Mouse (Mus musculus) kidney, postnatal 4 days (tissue): ENCODE measurements around the gene Abcc1.
A peak's percentile ranks its signal among the peaks of the same experiment; 100 is the strongest.

Source experiments
- DNase-seq, 2 experiments: peaks; one replicate each; pipeline ENCODE4 v3.0.0; 2021; ENCODE audit warnings: mixed read lengths in 2 of 2

Abcc1 gene

GRCm38 (mm10) chr16:14377321-14377720, 16.0 kb downstream of the Abcc1 start:
- DNase-seq: peak; percentile 7 to 16

GRCm38 (mm10) chr16:14378654-14379053, 17.3 kb downstream of the Abcc1 start:
- DNase-seq: no peak

- DNase-seq: no peak
Observed at GRCm38 (mm10) chr16:14379888-14380287, 18.5 kb downstream of the Abcc1 start.

DNA sequence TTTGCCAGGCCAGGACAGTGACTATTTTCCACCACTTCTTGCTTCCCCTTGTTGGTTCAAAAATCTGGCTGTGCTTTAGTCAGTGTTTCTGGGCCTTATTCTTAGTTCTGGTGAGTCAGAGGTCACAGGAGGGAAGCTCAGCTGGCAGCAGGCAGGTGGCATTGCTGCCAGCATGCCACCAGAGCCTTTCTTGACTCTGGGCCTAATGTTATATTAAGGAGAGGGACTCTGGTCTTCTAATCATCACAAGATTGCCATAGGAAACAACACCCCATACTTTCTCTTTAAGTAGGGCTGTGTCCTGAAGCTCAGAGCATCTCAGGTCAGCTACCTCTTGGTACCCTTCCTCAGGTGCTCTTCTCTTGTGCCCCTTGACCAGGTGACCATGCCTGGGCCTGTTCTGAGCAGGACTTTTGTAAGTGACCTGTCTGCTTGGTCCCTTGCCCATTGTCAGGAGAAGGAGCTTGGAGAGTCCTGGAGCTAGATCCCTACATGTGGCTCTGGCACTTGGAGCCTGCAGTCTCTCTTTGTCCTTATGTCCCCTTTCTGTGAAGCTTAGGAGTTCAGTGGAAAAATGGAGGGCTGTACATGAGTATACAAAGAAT, 19.8 kb downstream of the Abcc1 start:
- DNase-seq: no peak

DNA sequence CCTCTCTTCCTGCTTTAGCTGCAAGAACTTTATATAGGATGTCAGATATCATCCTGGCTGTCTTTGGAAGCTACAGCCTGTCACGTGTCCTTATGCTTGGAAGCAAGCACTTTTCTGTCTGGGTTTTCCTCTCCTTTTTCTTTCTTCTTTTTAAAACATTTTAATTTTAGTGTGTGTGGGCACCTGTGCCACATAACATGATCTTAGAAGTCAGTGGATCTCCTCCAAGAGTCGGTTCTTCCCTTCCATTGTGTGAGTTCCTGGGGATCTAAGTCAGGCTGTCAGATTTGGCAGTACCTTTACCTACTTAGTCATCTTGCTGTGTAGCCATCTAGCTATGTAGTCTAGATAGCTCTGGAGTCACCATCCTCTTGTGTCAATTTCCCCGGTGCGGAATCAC, 37.9 kb downstream of the Abcc1 start:
- DNase-seq: no peak

GRCm38 (mm10) chr16:14403507-14403906, 42.1 kb downstream of the Abcc1 start:
- DNase-seq: no peak

DNA sequence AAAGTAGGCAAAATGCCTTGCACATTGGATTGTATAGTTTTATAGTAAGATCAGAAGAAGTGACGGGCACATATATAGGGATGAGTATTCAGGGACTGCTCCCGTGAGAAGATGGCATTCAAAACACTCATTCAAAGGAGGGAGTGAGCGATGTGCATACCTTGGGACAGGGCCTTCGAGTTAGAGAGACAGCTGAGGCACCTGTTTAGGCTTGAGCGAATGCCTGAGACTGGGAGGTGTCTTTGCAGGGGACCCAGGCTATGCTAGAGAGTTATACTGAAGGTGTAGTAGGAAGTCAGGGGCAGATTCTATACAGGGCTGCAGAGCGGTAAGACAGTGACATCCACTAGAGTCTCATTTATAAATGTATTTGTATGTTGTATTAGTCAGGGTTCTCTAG, 44.3 kb downstream of the Abcc1 start:
- DNase-seq: no peak

GRCm38 (mm10) chr16:14409124-14409523, 47.8 kb downstream of the Abcc1 start:
- DNase-seq: peak in 1 of 2 experiments; percentile 25

DNA sequence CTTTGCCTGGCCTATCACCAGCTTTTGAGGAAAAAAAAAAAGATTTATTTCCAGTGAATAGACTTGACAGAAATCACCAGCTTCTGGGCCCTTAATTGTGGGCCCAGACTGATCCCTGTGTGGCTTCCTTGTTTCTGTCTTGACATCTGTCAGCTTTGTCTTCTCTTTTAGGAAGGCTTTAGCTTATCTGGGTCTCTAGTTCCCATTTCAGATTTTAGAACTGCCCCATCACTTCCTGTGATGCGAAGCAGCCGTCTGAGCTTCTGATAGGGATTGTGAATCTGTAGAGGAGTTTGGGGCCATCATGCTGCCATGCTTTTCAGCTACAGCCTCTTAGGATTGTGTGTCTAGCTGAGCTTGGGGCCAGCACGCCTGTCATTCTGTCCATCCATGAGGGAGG, 48.4 kb downstream of the Abcc1 start:
- no peak for DNase-seq

GRCm38 (mm10) chr16:14410611-14411010, 49.3 kb downstream of the Abcc1 start:
- no peak for DNase-seq

- DNase-seq: no peak
Observed at GRCm38 (mm10) chr16:14411156-14411555, 49.8 kb downstream of the Abcc1 start.

DNA sequence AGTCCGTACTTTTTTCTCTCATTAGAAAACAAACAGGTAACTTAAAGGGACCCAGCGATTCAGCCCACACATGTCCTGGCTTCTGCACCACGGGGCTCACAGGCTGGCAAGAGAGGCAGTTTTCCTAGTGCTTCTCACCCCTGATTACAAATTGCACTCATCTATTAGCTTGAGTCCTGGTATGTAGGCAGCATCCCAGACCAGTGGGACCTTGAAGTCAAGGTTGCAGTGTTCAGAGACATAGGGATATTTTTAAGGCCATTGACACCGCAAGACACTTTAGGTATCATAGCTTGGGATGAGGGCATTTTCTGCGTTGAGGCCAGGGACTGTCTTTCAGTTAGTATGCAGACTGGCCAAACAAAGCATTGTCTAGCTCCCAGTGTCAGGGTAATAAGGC, 51.2 kb downstream of the Abcc1 start:
- DNase-seq: no peak

- DNase-seq: no peak
Observed at GRCm38 (mm10) chr16:14415206-14415605, 53.8 kb downstream of the Abcc1 start.

- peak; percentile 52 to 62 for DNase-seq
Observed at GRCm38 (mm10) chr16:14416957-14417618, 55.7 kb downstream of the Abcc1 start.

- DNase-seq: peak in 1 of 2 experiments; percentile 21
Observed at GRCm38 (mm10) chr16:14420496-14421132, 59.3 kb downstream of the Abcc1 start.

- no peak for DNase-seq
Observed at GRCm38 (mm10) chr16:14422081-14422480, 60.7 kb downstream of the Abcc1 start.

- DNase-seq: no peak
Observed at GRCm38 (mm10) chr16:14429371-14429770, 68.0 kb downstream of the Abcc1 start.

- DNase-seq: no peak
Observed at GRCm38 (mm10) chr16:14432996-14433395, 71.6 kb downstream of the Abcc1 start.

GRCm38 (mm10) chr16:14435526-14435925, 74.2 kb downstream of the Abcc1 start:
- DNase-seq: no peak

GRCm38 (mm10) chr16:14437446-14437982, 76.2 kb downstream of the Abcc1 start:
- no peak for DNase-seq

GRCm38 (mm10) chr16:14438561-14438960, 77.2 kb downstream of the Abcc1 start:
- DNase-seq: no peak

GRCm38 (mm10) chr16:14439081-14439480, 77.7 kb downstream of the Abcc1 start:
- no peak for DNase-seq

DNA sequence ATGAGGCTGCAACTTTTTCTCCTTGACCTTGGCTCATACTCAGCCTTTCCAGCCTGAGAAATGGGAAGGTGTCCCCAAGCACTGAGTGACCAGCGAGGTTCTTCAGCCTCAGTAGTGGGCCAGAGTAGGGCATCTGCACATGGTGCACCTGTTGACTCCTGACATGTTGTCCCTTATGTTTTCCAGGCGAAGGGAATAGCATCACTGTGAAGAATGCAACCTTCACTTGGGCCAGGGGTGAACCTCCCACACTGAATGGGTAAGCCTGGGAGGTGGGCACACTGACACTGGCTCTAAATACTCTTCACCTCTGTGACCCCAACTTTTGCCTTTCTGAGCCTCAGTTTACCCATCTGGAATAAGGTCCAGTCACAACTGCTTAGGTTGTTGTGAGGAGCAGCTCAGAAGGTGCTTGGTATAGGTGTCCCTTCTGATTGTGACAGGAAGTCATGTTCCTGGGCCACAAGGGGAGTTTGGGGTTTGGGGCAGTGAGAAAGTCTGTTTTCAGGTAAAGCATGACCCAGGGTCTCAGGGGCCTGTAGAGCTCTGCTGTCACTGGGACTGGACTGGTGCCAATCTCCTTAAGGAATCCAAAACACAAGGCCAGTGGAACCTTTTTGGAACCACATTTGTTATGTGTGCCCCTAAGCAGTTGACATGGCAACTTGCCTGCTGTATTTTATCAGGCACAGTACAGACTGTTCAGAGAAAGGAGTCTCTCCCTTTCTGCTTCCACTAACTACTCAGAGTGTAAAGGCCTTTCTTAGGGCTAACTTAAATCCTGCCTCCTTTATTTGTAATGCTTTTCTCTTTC, 78.7 kb downstream of the Abcc1 start:
- no peak for DNase-seq
